ENCODE assay signal across 16 mouse cellular contexts in the genomic region with DNA sequence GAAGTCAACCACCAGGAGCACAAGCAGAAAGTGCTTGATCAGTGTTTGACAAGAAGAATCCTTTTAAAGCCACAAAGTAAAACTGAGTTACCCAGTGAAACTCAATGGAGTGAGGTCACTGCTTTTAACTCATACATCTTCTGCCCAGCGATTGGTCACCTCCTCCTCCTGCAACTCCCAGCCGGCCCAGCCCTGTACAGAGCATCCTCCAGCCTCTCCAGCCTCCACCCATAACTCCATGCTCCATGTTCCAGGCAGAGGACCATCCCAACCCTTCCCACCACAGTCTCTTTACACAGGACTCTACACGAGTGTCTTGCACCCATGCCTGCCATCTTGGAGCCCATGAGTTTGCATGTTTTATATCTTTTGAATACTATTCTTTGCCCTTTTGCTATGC.
"Had no signal": no experiment of that assay in that cellular context is flagged by ENCODE, and none has a peak within 500 bp of the region (broad histone marks: within the 10 kb centered on the region; RNA-seq: fewer than 3 reads in every experiment).

No protein-coding gene starts in this region.

- H3K4me3 ChIP-seq: neural tube, embryonic 13.5 days; neural tube, embryonic 15.5 days; stomach, embryonic 15.5 days had no signal

- H3K27ac ChIP-seq: neural tube, embryonic 13.5 days; neural tube, embryonic 15.5 days; stomach, embryonic 15.5 days; stomach, postnatal 0 days had no signal

- H3K27me3 ChIP-seq: neural tube, embryonic 13.5 days; neural tube, embryonic 15.5 days; stomach, embryonic 15.5 days had no signal

- H3K36me3 ChIP-seq: neural tube, embryonic 13.5 days; neural tube, embryonic 15.5 days; stomach, embryonic 15.5 days had no signal

- H3K4me1 ChIP-seq: stomach, embryonic 15.5 days had no signal

- H3K9me3 ChIP-seq: neural tube, embryonic 13.5 days; neural tube, embryonic 15.5 days; stomach, embryonic 15.5 days had no signal

- H3K9ac ChIP-seq: neural tube, embryonic 13.5 days; neural tube, embryonic 15.5 days; stomach, embryonic 15.5 days had no signal

- DNase-seq: retina, postnatal 1 day; right cerebral cortex, adult 18-20 months; right cerebral cortex, postnatal 14 days; right cerebral cortex, postnatal 25 days; right cerebral cortex, postnatal 4 days; spleen, adult 18-20 months; thymus, adult 18-20 months; thymus, adult 2 months; thymus, postnatal 14 days; thymus, postnatal 25 days; thymus, postnatal 36 days; thymus, postnatal 4 days had no signal

- H3K4me2 ChIP-seq: neural tube, embryonic 13.5 days; neural tube, embryonic 15.5 days; stomach, embryonic 15.5 days had no signal
